Mouse (Mus musculus) MEL (cell line): ENCODE data around the gene Nap1l1. TPM values are rescaled to one million over a fixed set of nuclear protein-coding genes. Genes with fewer than 3 reads are reported as not detected.

Experiments used
- DNase-seq: peaks from one replicate; pipeline ENCODE4 v3.0.0; 2011; ENCODE audit warnings: low read depth, low spot score
- H3K27ac ChIP-seq: 2 replicates; pipeline ENCODE4 v1.5.1; 2012; ENCODE audit warnings: low read depth, mild to moderate bottlenecking, control low read depth, low read length, moderate library complexity; ENCODE audit not compliant: control insufficient read depth
- H3K27me3 ChIP-seq, 2 experiments: fragments of 150-350 bp in 1 of 2; sonication (generic) in 1 of 2; 2 replicates each; pipeline ENCODE4 v1.6.1; 2012; ENCODE audit warnings: low read length in 2 of 2, mild to moderate bottlenecking in 2 of 2, improper control_type of control experiment in 1 of 2, moderate library complexity in 1 of 2; ENCODE audit not compliant: insufficient read depth in 2 of 2, control insufficient read depth in 1 of 2
- H3K36me3 ChIP-seq, 2 experiments: 2 replicates each; pipeline ENCODE4 v1.6.1; 2012 to 2014; ENCODE audit warnings: low read length in 2 of 2, improper control_type of control experiment in 1 of 2, inconsistent platforms in 1 of 2, mild to moderate bottlenecking in 1 of 2; ENCODE audit not compliant: insufficient read depth in 2 of 2, control insufficient read depth in 1 of 2
- H3K4me1 ChIP-seq, 2 experiments: fragments of 150-350 bp in 1 of 2; sonication (generic) in 1 of 2; 2 replicates each; pipeline ENCODE4 v1.6.1; 2012; ENCODE audit warnings: low read length in 2 of 2, improper control_type of control experiment in 1 of 2, mild to moderate bottlenecking in 1 of 2; ENCODE audit not compliant: insufficient read depth in 2 of 2, control insufficient read depth in 1 of 2
- H3K4me3 ChIP-seq, 2 experiments: fragments of 150-350 bp in 1 of 2; sonication (generic) in 1 of 2; 2 replicates each; pipeline ENCODE4 v1.5.1; 2012; ENCODE audit warnings: low read depth in 2 of 2, low read length in 2 of 2, mild to moderate bottlenecking in 2 of 2, moderate library complexity in 2 of 2, control low read depth in 1 of 2, improper control_type of control experiment in 1 of 2; ENCODE audit not compliant: control insufficient read depth in 1 of 2, insufficient read depth in 1 of 2
- H3K79me2 ChIP-seq: 2 replicates; pipeline ENCODE4 v1.6.1; 2012; ENCODE audit warnings: mild to moderate bottlenecking, low read length, moderate library complexity; ENCODE audit not compliant: control insufficient read depth, poor library complexity, insufficient read depth
- H3K9ac ChIP-seq: 2 replicates; pipeline ENCODE4 v1.6.1; 2012; ENCODE audit warnings: low read depth, mild to moderate bottlenecking, control low read depth, low read length, moderate library complexity; ENCODE audit not compliant: control insufficient read depth, poor library complexity, severe bottlenecking
- H3K9me3 ChIP-seq: fragments of 150-350 bp; sonication (generic); replicated peaks from 2 replicates; pipeline ENCODE4 v1.6.1; 2012; ENCODE audit warnings: mild to moderate bottlenecking, low read length, improper control_type of control experiment, moderate library complexity; ENCODE audit not compliant: insufficient read depth
- CHD2 ChIP-seq: IDR thresholded peaks from 2 replicates; pipeline ENCODE4 v1.6.1; 2011; ENCODE audit warnings: low read length, improper control_type of control experiment
- EP300 ChIP-seq, 2 experiments: IDR thresholded peaks; 2 replicates each; pipeline ENCODE4 v1.6.1; 2011; ENCODE audit warnings: improper control_type of control experiment in 2 of 2, low read length in 2 of 2, low read depth in 1 of 2, mild to moderate bottlenecking in 1 of 2
- GABPA ChIP-seq: IDR thresholded peaks from 2 replicates; pipeline ENCODE4 v1.6.1; 2012; ENCODE audit warnings: low read depth, mild to moderate bottlenecking, inconsistent platforms, low read length, improper control_type of control experiment, moderate library complexity
- HCFC1 ChIP-seq: IDR thresholded peaks from 2 replicates; pipeline ENCODE4 v1.6.1; 2012; ENCODE audit warnings: low read depth, mild to moderate bottlenecking, inconsistent platforms, low read length, improper control_type of control experiment, moderate library complexity
- MAFK ChIP-seq: IDR thresholded peaks from 2 replicates; pipeline ENCODE4 v1.6.1; 2011; ENCODE audit warnings: low read depth, mild to moderate bottlenecking, low read length, improper control_type of control experiment, borderline replicate concordance
- MAZ ChIP-seq: IDR thresholded peaks from 2 replicates; pipeline ENCODE4 v1.6.1; 2012; ENCODE audit warnings: low read depth, mild to moderate bottlenecking, inconsistent platforms, low read length, improper control_type of control experiment
- MXI1 ChIP-seq: IDR thresholded peaks from 2 replicates; pipeline ENCODE4 v1.6.1; 2011; ENCODE audit warnings: mild to moderate bottlenecking, low read depth, low read length, improper control_type of control experiment
- MYB ChIP-seq: IDR thresholded peaks from 2 replicates; pipeline ENCODE4 v1.6.1; 2011; ENCODE audit warnings: mild to moderate bottlenecking, low read depth, low read length, improper control_type of control experiment
- MYC ChIP-seq: IDR thresholded peaks from 2 replicates; pipeline ENCODE4 v1.6.1; 2011; ENCODE audit warnings: low read depth, mild to moderate bottlenecking, low read length, improper control_type of control experiment, moderate library complexity
- NELFE ChIP-seq: IDR thresholded peaks from 2 replicates; pipeline ENCODE4 v1.6.1; 2011; ENCODE audit warnings: low read depth, low read length, improper control_type of control experiment
- POLR2A ChIP-seq, 2 experiments: IDR thresholded peaks; 2 replicates each; pipeline ENCODE4 v1.6.1; 2011 to 2012; ENCODE audit warnings: low read length in 2 of 2, mild to moderate bottlenecking in 2 of 2, control low read depth in 1 of 2, improper control_type of control experiment in 1 of 2, low read depth in 1 of 2, moderate library complexity in 1 of 2; ENCODE audit not compliant: control insufficient read depth in 1 of 2, insufficient read depth in 1 of 2, poor library complexity in 1 of 2
- POLR2AphosphoS2 ChIP-seq: IDR thresholded peaks from 2 replicates; pipeline ENCODE4 v1.6.1; 2011; ENCODE audit warnings: low read length, improper control_type of control experiment
- POLR2AphosphoS5 ChIP-seq: IDR thresholded peaks from 2 replicates; pipeline ENCODE4 v1.6.1; 2012; ENCODE audit warnings: low read depth, borderline replicate concordance, mild to moderate bottlenecking, inconsistent platforms, low read length, moderate library complexity, mixed read lengths
- RCOR1 ChIP-seq: IDR thresholded peaks from 2 replicates; pipeline ENCODE4 v1.6.1; 2012; ENCODE audit warnings: low read depth, mild to moderate bottlenecking, inconsistent platforms, low read length, improper control_type of control experiment
- TAL1 ChIP-seq: IDR thresholded peaks from 2 replicates; pipeline ENCODE4 v1.6.1; 2012; ENCODE audit warnings: mild to moderate bottlenecking, inconsistent platforms, low read length, moderate library complexity, mixed read lengths
- TCF12 ChIP-seq: IDR thresholded peaks from 2 replicates; pipeline ENCODE4 v1.6.1; 2014; ENCODE audit warnings: low read depth, mild to moderate bottlenecking, inconsistent platforms, low read length, improper control_type of control experiment, moderate library complexity
- UBTF ChIP-seq: IDR thresholded peaks from 2 replicates; pipeline ENCODE4 v1.6.1; 2012; ENCODE audit warnings: low read depth, mild to moderate bottlenecking, inconsistent platforms, low read length, improper control_type of control experiment, moderate library complexity, borderline replicate concordance; ENCODE audit not compliant: insufficient read depth
- USF1 ChIP-seq: IDR thresholded peaks from 2 replicates; pipeline ENCODE4 v1.6.1; 2014; ENCODE audit warnings: low read depth, mild to moderate bottlenecking, inconsistent platforms, low read length, improper control_type of control experiment, moderate library complexity
- USF2 ChIP-seq, 2 experiments: IDR thresholded peaks; 2 replicates each; pipeline ENCODE4 v1.6.1; 2011 to 2012; ENCODE audit warnings: improper control_type of control experiment in 2 of 2, low read length in 2 of 2, borderline replicate concordance in 1 of 2, inconsistent platforms in 1 of 2, low read depth in 1 of 2, mild to moderate bottlenecking in 1 of 2; ENCODE audit not compliant: insufficient read depth in 1 of 2
- ZC3H11A ChIP-seq: IDR thresholded peaks from 2 replicates; pipeline ENCODE4 v1.6.1; 2012; ENCODE audit warnings: low read depth, mild to moderate bottlenecking, inconsistent platforms, low read length, improper control_type of control experiment
- ZKSCAN1 ChIP-seq: IDR thresholded peaks from 2 replicates; pipeline ENCODE4 v1.6.1; 2012; ENCODE audit warnings: low read depth, mild to moderate bottlenecking, inconsistent platforms, low read length, improper control_type of control experiment, moderate library complexity
- polyA plus RNA-seq, 2 experiments: library from polyadenylated mRNA; stranded (reverse) in 1 of 2; unstranded in 1 of 2; fragments of >175 nt in 1 of 2; fragments of >200 nt in 1 of 2; gene quantifications; 2 replicates each; pipeline versions ENCODE4 v1.2.1 to v1.2.4; 2012; ENCODE audit warnings: low replicate concordance in 2 of 2, low read depth in 1 of 2; ENCODE audit not compliant: insufficient read length in 2 of 2, insufficient read depth in 1 of 2, missing spikeins in 1 of 2
- total RNA-seq: library from RNA; depleted of rRNA; stranded (reverse); fragments of 300-350 nt; gene quantifications from 2 replicates; pipeline ENCODE4 v1.2.3, GENCODE M21; 2012

Nap1l1 gene
- total and polyA plus RNA-seq, 3 experiments = 183 to 591 (median 296) TPM

DNA sequence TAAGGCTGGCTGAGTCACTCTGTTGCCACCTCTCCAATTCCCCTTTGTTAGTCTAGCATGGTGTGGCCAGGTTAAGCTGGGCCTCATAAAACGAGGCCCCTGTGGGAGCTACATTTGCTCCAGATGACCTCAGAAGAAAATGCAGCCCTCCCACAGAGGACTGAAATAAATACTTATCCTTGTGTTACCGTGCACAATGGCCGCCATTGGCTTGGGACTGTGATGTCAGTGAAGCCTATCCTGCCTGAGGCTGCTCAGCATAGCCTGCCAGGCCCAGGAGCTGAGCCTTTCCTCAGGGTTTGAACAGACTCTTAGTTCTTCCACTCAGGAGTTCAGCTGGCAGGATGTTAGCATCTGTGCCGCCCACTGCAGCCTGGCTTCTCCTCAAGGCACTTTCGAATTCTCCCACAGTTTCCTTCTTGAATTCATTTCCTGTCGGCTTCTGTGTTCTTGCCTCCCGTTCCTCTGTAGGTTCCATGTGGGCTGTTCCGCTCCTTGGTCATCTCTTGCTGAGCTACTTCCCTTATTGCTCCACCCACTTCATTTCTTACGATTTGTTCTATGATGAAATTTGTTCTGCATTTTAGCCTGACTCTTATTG, 66.8 kb downstream of the Nap1l1 start:
- TF ChIP-seq ZC3H11A (no peak), UBTF (no peak), POLR2AphosphoS2 (no peak), GABPA (no peak), USF1 (no peak)
- peaks cover 0 to 13% of the 10 kb centered on the region in 2 experiments; a peak in 2 of 4 replicates for H3K36me3 ChIP-seq
- no peak for DNase-seq
- no peaks in the 10 kb centered on the region for H3K79me2 ChIP-seq
- H3K27ac ChIP-seq = no peak overlapping the region
- H3K4me3 ChIP-seq = no peak overlapping the region
- H3K9ac ChIP-seq = no peak overlapping the region
- H3K9me3 ChIP-seq = no peaks in the 10 kb centered on the region
- peaks cover under 1 to 15% of the 10 kb centered on the region in 2 experiments; a peak in 3 of 4 replicates for H3K4me1 ChIP-seq
- H3K27me3 ChIP-seq = no peaks in the 10 kb centered on the region

DNA sequence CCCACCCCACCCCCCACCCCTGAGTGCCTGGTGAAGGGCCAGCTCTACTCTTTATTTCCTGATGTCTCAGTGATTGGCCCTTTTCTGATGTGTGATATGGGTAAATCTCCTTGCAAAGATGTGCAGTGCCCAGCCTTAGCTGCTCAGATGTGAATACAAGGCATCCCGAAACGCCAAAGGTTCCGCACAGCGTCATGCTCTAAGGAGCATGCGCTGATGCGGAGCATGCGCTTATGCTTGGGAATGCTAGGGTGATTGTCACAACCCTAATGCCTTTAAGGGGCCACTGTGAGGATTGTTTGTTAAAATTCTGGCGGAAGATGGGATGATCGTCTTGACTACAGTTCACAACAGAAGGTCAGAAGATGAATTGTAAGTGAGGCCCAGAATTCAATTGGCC, 67.7 kb downstream of the Nap1l1 start:
- H3K27ac ChIP-seq = no peak overlapping the region
- H3K27me3 ChIP-seq = no peaks in the 10 kb centered on the region
- peaks cover 0 to 21% of the 10 kb centered on the region in 2 experiments; a peak in 2 of 4 replicates for H3K36me3 ChIP-seq
- TF ChIP-seq MAZ (no peak), UBTF (no peak), HCFC1 (no peak), USF2 (IDR thresholded peaks at IDR 0.05; ENCODE audit: borderline replicate concordance in 1 of 2, insufficient read depth in 1 of 2, low read depth in 1 of 2, low read length in 2 of 2) (no peak), TAL1 (no peak)
- H3K4me1 ChIP-seq = peaks cover 8 to 23% of the 10 kb centered on the region in 2 experiments
- no peak overlapping the region for H3K9ac ChIP-seq
- H3K79me2 ChIP-seq = no peaks in the 10 kb centered on the region
- H3K9me3 ChIP-seq = no peaks in the 10 kb centered on the region
- no peak for DNase-seq
- no peak overlapping the region for H3K4me3 ChIP-seq

DNA sequence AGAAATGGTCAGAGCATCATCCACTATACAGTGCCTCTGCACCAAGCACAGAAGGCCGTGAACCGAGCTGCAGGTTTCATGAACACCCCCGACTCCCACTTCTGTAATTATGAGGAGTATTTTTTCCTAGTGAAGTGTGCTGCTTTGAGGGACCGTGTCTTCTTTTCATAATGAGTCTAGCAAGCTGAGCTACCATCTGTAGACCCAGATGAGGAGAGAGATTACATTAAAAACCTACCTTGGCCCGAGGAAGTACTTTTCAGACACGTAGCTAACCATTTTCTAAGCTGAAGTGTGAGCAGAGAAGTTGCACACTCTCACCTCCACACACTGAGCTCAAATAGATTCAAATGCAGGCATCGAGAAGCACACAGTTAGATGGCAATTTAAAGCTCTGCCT, 70.1 kb downstream of the Nap1l1 start:
- Histone ChIP-seq H3K27ac (no peak overlapping the region), H3K36me3 (peaks cover 0 to 22% of the 10 kb centered on the region in 2 experiments; a peak in 2 of 4 replicates), H3K79me2 (no peaks in the 10 kb centered on the region), H3K9ac (no peak overlapping the region)
- TF ChIP-seq RCOR1 = no peak
- TF ChIP-seq TCF12 = no peak
- no peak for TF ChIP-seq MYB
- no peak for TF ChIP-seq POLR2A (IDR thresholded peaks at IDR 0.05; ENCODE audit: control insufficient read depth in 1 of 2, insufficient read depth in 1 of 2, low read depth in 1 of 2, low read length in 2 of 2, poor library complexity in 1 of 2)
- no peak for TF ChIP-seq NELFE
- no peak for TF ChIP-seq GABPA
- no peak for TF ChIP-seq MXI1
- TF ChIP-seq ZKSCAN1 = no peak
- no peak for TF ChIP-seq HCFC1
- TF ChIP-seq MYC = no peak
- TF ChIP-seq POLR2AphosphoS2 = no peak
- TF ChIP-seq MAFK = no peak
- no peak for TF ChIP-seq POLR2AphosphoS5
- TF ChIP-seq CHD2 = no peak
- TF ChIP-seq EP300 (IDR thresholded peaks at IDR 0.05; ENCODE audit: low read depth in 1 of 2, low read length in 2 of 2) = no peak
- TF ChIP-seq, all 39 proteins: peak for 0
- H3K4me3 ChIP-seq = no peak overlapping the region
- H3K4me1 ChIP-seq = peaks cover 10 to 28% of the 10 kb centered on the region in 2 experiments
- no peaks in the 10 kb centered on the region for H3K9me3 ChIP-seq
- H3K27me3 ChIP-seq = no peaks in the 10 kb centered on the region
- no peak for DNase-seq
